Mouse (Mus musculus): ENCODE results near the gene Olfr1336. TPM values are rescaled to one million over a fixed set of nuclear protein-coding genes. Genes with fewer than 3 reads are reported as not detected.
"Not testable (repeated sequence)": the region's sequence is repeated elsewhere in the genome, so short reads cannot be mapped to it uniquely, and the experiment has no call there.

Gene Olfr1336
- polyA plus RNA-seq, 1 experiment from 2014 or later, result not detected

DNA sequence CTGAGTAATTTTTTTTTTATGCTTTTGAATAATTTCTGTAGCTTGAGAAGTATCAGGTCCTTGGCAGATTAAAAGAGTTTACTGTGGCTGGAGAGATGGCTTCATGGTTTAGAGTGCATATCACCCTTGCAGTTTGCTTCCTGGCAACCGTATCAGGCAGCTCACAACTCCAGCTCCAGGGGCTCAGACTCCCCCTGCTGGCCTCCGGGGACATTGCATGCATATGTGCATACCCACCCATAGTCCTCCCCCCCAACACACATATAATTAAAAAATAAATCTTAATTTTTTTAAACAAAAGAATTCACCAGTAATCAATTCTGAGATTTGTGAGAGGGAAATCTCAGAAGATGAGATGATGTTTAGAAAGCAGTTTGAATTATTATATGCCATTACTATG is 25.6 kb upstream of the Olfr1336 start:
- WGBS, result 40% methylated on average over 2 of the region's 2 CpGs
- peak; percentile 6 for DNase-seq (ENCODE audit: low spot score)

DNA sequence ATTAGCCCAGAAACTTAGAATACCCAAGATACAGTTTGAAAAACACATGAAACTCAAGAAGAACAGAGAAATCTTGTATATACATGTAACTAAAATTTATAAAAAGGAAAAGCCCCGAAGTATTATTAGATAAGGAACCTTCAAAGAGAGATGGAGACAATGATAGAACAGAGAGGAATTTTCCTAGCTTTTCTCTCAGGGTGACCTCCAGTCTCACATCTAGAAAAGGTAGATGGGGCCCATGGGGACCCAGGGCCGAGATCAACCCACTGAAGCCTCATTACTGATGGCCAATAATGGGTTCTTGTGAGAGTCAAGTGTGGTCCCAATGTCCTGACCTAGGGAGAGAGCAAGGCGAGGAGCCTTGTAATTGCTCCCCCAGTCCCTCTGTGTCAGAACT is 17.6 kb upstream of the Olfr1336 start, which contains the start of gene Olfr1344:
Gene Olfr1344, plus strand, starts transcription at position 301 of the 400 bp plus-strand sequence.
- WGBS, result 64% methylated on average over 3 of the region's 3 CpGs
- Histone ChIP-seq H3K4me3 (ENCODE audit: low read depth, low read length) (no peak within 1 kb of the TSS), H3K4me2 (replicated peaks; ENCODE audit: low read depth, low read length) (no peak within 1 kb of the TSS), H3K9ac (replicated peaks; ENCODE audit: low read depth) (no peak within 1 kb of the TSS), H3K27ac (ENCODE audit: low read length) (no peak within 1 kb of the TSS), H3K36me3 (ENCODE audit: insufficient read depth, low read length) (no peaks in the 10 kb centered on the region), H3K9me3 (ENCODE audit: low read length) (no peaks in the 10 kb centered on the region), H3K4me1 (ENCODE audit: insufficient read depth, low read depth, low read length) (no peaks in the 10 kb centered on the region), H3K27me3 (replicated peaks; ENCODE audit: insufficient read depth, low read length) (no peaks in the 10 kb centered on the region)
- ATAC-seq (no peak), DNase-seq (ENCODE audit: low spot score) (no peak)
- TF ChIP-seq CTCF (IDR thresholded peaks at IDR 0.05) (no peak), EP300 (IDR thresholded peaks at IDR 0.05) (no peak)

More for the DNA sequence above, 25.6 kb upstream of the Olfr1336 start:
- no peak for ATAC-seq
- H3K4me3 ChIP-seq (ENCODE audit: low read depth, low read length), result no peak overlapping the region
- no peaks in the 10 kb centered on the region for H3K27me3 ChIP-seq (replicated peaks; ENCODE audit: insufficient read depth, low read length)
- H3K4me2 ChIP-seq (replicated peaks; ENCODE audit: low read depth, low read length), result no peak overlapping the region
- TF ChIP-seq CTCF (IDR thresholded peaks at IDR 0.05), result peak; percentile 62
- no peak for TF ChIP-seq EP300 (IDR thresholded peaks at IDR 0.05)
- no peak overlapping the region for H3K27ac ChIP-seq (ENCODE audit: low read length)
- no peak overlapping the region for H3K9ac ChIP-seq (replicated peaks; ENCODE audit: low read depth)
- no peaks in the 10 kb centered on the region for H3K4me1 ChIP-seq (ENCODE audit: insufficient read depth, low read depth, low read length)
- H3K36me3 ChIP-seq (ENCODE audit: insufficient read depth, low read length), result no peaks in the 10 kb centered on the region
- H3K9me3 ChIP-seq (ENCODE audit: low read length), result no peaks in the 10 kb centered on the region

DNA sequence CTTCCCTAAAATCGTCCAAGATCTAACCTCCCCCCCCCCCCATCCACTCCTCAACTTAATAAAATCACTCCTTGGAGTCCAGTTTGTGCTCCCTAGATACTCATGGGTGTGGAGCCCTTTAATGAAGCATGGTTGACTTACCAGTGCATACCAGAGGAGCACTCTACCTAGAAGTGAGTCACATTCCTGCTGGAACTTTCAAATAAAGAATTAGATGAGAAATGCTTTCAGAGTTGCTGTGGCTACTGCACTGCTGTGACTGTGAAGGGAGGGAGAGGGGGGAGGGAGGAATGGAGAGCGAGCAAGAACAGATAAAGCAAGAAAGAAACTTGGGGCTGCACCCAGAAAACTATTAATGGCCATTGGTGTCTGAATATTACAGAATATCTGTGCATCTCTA is 14.8 kb upstream of the Olfr1336 start:
- Histone ChIP-seq H3K27me3 (replicated peaks; ENCODE audit: insufficient read depth, low read length) (no peaks in the 10 kb centered on the region), H3K27ac (ENCODE audit: low read length) (no peak overlapping the region), H3K4me2 (replicated peaks; ENCODE audit: low read depth, low read length) (no peak overlapping the region), H3K9ac (replicated peaks; ENCODE audit: low read depth) (no peak overlapping the region), H3K4me3 (ENCODE audit: low read depth, low read length) (no peak overlapping the region), H3K4me1 (ENCODE audit: insufficient read depth, low read depth, low read length) (no peaks in the 10 kb centered on the region), H3K36me3 (ENCODE audit: insufficient read depth, low read length) (no peaks in the 10 kb centered on the region), H3K9me3 (ENCODE audit: low read length) (no peaks in the 10 kb centered on the region)
- ATAC-seq, result no peak
- TF ChIP-seq EP300 (IDR thresholded peaks at IDR 0.05), result no peak
- TF ChIP-seq CTCF (IDR thresholded peaks at IDR 0.05), result no peak
- WGBS, result 58% methylated on average over 2 of the region's 2 CpGs
- no peak for DNase-seq (ENCODE audit: low spot score)

DNA sequence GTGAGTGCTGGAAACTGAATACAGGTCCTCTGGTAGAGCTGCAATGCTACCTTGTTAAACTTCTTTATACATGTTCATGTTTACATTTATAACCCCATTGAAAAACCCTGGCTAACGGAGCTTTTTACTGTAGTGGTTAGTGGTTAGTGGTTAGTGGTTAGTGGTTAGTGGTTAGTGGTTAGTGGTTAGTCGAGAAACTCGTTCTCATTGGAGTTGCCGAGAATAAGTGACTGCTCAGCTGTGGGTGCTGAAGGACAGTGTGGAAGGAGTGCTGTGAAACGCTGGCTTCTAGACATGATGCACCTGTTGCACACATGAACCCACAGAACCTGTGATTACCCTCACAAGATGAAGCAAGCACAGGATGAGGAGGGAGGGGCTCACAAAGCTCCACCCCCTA is 8.2 kb upstream of the Olfr1336 start:
- ATAC-seq (no peak), DNase-seq (ENCODE audit: low spot score) (no peak)
- Histone ChIP-seq H3K9ac (replicated peaks; ENCODE audit: low read depth) (no peak overlapping the region), H3K36me3 (ENCODE audit: insufficient read depth, low read length) (no peaks in the 10 kb centered on the region), H3K4me1 (ENCODE audit: insufficient read depth, low read depth, low read length) (no peaks in the 10 kb centered on the region), H3K27ac (ENCODE audit: low read length) (no peak overlapping the region), H3K9me3 (ENCODE audit: low read length) (no peaks in the 10 kb centered on the region), H3K27me3 (replicated peaks; ENCODE audit: insufficient read depth, low read length) (no peaks in the 10 kb centered on the region), H3K4me2 (replicated peaks; ENCODE audit: low read depth, low read length) (no peak overlapping the region), H3K4me3 (ENCODE audit: low read depth, low read length) (no peak overlapping the region)
- 82% methylated on average over 5 of the region's 5 CpGs for WGBS
- TF ChIP-seq EP300 (IDR thresholded peaks at IDR 0.05) (no peak), CTCF (IDR thresholded peaks at IDR 0.05) (no peak)

DNA sequence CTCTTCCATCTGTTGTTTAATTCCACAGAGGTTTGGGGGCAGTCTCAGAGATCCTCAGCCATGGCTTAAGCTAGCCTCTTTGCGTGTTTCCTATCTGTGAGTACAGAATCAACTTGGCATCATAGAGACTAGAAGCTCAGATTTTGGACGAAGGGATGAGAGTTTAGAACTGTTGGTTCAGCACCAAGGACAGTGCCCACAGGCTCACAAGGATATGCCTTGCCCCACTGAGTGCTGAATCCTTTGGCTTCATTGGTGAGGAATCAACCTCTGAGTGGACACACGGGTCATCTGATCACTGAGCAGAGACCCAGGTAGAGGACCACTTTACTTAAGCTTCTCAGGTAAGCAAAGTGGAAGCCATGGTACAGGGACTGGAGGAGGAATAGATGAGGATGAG is 431 bp downstream of the Olfr1336 start:
- Histone ChIP-seq H3K9me3 (ENCODE audit: low read length) (no peaks in the 10 kb centered on the region), H3K27ac (ENCODE audit: low read length) (no peak overlapping the region), H3K4me2 (replicated peaks; ENCODE audit: low read depth, low read length) (no peak overlapping the region), H3K9ac (replicated peaks; ENCODE audit: low read depth) (no peak overlapping the region), H3K36me3 (ENCODE audit: insufficient read depth, low read length) (no peaks in the 10 kb centered on the region), H3K27me3 (replicated peaks; ENCODE audit: insufficient read depth, low read length) (no peaks in the 10 kb centered on the region), H3K4me1 (ENCODE audit: insufficient read depth, low read depth, low read length) (no peaks in the 10 kb centered on the region), H3K4me3 (ENCODE audit: low read depth, low read length) (no peak overlapping the region)
- no peak for TF ChIP-seq EP300 (IDR thresholded peaks at IDR 0.05)
- no peak for TF ChIP-seq CTCF (IDR thresholded peaks at IDR 0.05)
- WGBS, result 46% methylated on average over 3 of the region's 3 CpGs
- ATAC-seq, result no peak
- no peak for DNase-seq (ENCODE audit: low spot score)

DNA sequence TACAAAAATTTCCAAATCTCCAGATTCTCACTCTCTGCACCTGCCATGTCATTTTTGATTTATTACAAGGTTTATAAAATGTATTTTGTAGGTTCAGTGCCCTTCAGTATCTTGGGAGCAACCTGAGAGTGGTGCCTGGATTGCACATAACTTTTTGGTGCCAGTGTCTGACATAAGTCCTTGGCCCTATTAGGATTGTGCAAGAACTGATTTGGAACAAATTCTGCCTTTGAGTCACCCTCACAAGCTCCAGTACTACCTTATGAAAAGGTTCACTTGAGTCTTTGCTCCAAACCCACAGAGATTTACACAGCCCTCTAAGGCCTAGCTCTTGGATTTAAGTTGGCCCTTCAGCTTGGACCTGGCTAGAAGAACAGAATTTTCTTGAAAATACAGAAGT is 11.0 kb downstream of the Olfr1336 start, which contains the start of gene Olfr1346:
Gene Olfr1346, plus strand, starts transcription at position 151 of the 400 bp plus-strand sequence.
- no peaks in the 10 kb centered on the region for H3K9me3 ChIP-seq (ENCODE audit: low read length)
- no peak within 1 kb of the TSS for H3K9ac ChIP-seq (replicated peaks; ENCODE audit: low read depth)
- no peak for TF ChIP-seq CTCF (IDR thresholded peaks at IDR 0.05)
- no peak for TF ChIP-seq EP300 (IDR thresholded peaks at IDR 0.05)
- no peak within 1 kb of the TSS for H3K27ac ChIP-seq (ENCODE audit: low read length)
- H3K4me2 ChIP-seq (replicated peaks; ENCODE audit: low read depth, low read length), result no peak within 1 kb of the TSS
- H3K36me3 ChIP-seq (ENCODE audit: insufficient read depth, low read length), result no peaks in the 10 kb centered on the region
- no peak for DNase-seq (ENCODE audit: low spot score)
- H3K4me3 ChIP-seq (ENCODE audit: low read depth, low read length), result no peak within 1 kb of the TSS
- H3K27me3 ChIP-seq (replicated peaks; ENCODE audit: insufficient read depth, low read length), result no peaks in the 10 kb centered on the region
- no peak for ATAC-seq
- H3K4me1 ChIP-seq (ENCODE audit: insufficient read depth, low read depth, low read length), result no peaks in the 10 kb centered on the region

DNA sequence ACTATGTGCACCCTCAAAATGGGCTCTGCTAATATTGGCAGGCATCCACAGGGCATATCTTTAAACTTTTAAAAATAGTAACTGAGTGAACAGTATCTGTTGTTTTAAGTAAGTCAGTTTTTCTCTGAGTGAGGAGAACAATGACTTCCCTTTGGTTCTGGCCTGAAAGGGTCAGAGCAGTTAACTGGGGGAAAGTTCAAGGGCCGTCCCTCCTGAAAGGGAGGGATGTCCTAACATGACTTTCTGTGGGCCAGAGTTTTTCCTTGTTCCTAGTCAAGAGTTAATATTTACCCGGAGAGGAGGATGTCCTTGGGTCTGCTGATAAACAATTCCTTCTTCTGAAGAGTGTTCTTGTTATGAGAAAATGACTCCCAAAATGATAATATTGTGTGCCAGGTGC is 21.7 kb downstream of the Olfr1336 start:
- 63% methylated on average over 2 of the region's 2 CpGs for WGBS
- H3K4me2 ChIP-seq (replicated peaks; ENCODE audit: low read depth, low read length); H3K9me3 ChIP-seq (ENCODE audit: low read length); H3K36me3 ChIP-seq (ENCODE audit: insufficient read depth, low read length); H3K4me3 ChIP-seq (ENCODE audit: low read depth, low read length); DNase-seq (ENCODE audit: low spot score); H3K9ac ChIP-seq (replicated peaks; ENCODE audit: low read depth); ATAC-seq; H3K27ac ChIP-seq (ENCODE audit: low read length); H3K4me1 ChIP-seq (ENCODE audit: insufficient read depth, low read depth, low read length); H3K27me3 ChIP-seq (replicated peaks; ENCODE audit: insufficient read depth, low read length): not testable (repeated sequence)

Measured in lung, postnatal 0 days (tissue).